ENCODE assay signal across 27 mouse cellular contexts in the genomic region with DNA sequence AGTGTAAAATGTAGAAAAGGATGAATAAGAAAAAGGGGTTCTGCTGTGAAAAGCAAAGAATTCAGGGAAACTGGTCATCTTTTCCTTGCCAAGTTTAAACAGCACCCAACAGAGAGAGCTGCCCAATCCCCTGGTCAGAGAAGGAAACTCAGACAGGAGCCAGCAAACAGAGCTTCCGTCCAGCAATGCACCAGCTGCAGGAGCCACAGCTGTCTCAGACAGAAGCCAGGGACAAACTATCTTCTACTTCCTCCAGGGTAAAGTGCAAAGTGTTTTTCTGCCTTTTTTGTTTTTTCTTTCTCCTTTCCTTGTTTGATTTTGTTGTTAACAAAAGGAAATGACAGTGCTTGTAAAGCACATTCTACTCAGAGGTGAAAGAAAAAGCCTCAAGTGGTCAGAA.
DNase-seq lines count a peak whose midpoint lies in the region; ATAC-seq and TF ChIP-seq lines count a peak whose summit lies in the region.
"Had no signal": no experiment of that assay in that cellular context is flagged by ENCODE, and none has a peak within 500 bp of the region (broad histone marks: within the 10 kb centered on the region; RNA-seq: fewer than 3 reads in every experiment).

No protein-coding gene starts in this region.

- no peak overlapping the region for H3K27ac ChIP-seq in kidney, embryonic 16.5 days (ENCODE audit: low read length)
- no peak overlapping the region for H3K27ac ChIP-seq in lung, embryonic 14.5 days (ENCODE audit: low read depth)
- H3K27ac ChIP-seq: embryonic facial prominence, embryonic 10.5 days; embryonic facial prominence, embryonic 15.5 days; forebrain, embryonic 12.5 days; hindbrain, embryonic 13.5 days; layer of hippocampus, adult 2 months; liver, embryonic 13.5 days; macrophage; midbrain, embryonic 13.5 days; neural tube, embryonic 13.5 days; stomach, postnatal 0 days had no signal

- no peak for TF ChIP-seq CTCF in lung, embryonic 14.5 days (IDR thresholded peaks at IDR 0.05; ENCODE audit: low read depth)
- TF ChIP-seq CTCF in lung, adult 2 months (IDR thresholded peaks at IDR 0.05; ENCODE audit: insufficient read depth, low read length): no peak

- H3K4me1 ChIP-seq in kidney, embryonic 16.5 days (ENCODE audit: insufficient read depth, low read length): no peaks in the 10 kb centered on the region
- no peaks in the 10 kb centered on the region for H3K4me1 ChIP-seq in lung, embryonic 14.5 days (ENCODE audit: insufficient read depth)
- no peaks in the 10 kb centered on the region for H3K4me1 ChIP-seq in lung, adult 2 months (ENCODE audit: control insufficient read depth, insufficient read depth, low read length)
- H3K4me1 ChIP-seq: embryonic facial prominence, embryonic 10.5 days; embryonic facial prominence, embryonic 15.5 days; forebrain, embryonic 12.5 days; hindbrain, embryonic 13.5 days; liver, embryonic 13.5 days; midbrain, embryonic 13.5 days; neural tube, embryonic 13.5 days had no signal

- no peaks in the 10 kb centered on the region for H3K36me3 ChIP-seq in kidney, embryonic 16.5 days (ENCODE audit: insufficient read depth, low read length)
- H3K36me3 ChIP-seq in lung, embryonic 14.5 days (ENCODE audit: insufficient read depth): no peaks in the 10 kb centered on the region
- H3K36me3 ChIP-seq: embryonic facial prominence, embryonic 10.5 days; embryonic facial prominence, embryonic 15.5 days; forebrain, embryonic 12.5 days; hindbrain, embryonic 13.5 days; liver, embryonic 13.5 days; midbrain, embryonic 13.5 days; neural tube, embryonic 13.5 days had no signal

- H3K27me3 ChIP-seq in kidney, embryonic 16.5 days (ENCODE audit: insufficient read depth, low read length): no peaks in the 10 kb centered on the region
- no peaks in the 10 kb centered on the region for H3K27me3 ChIP-seq in lung, embryonic 14.5 days (ENCODE audit: insufficient read depth, low read length)
- H3K27me3 ChIP-seq: embryonic facial prominence, embryonic 15.5 days; forebrain, embryonic 12.5 days; hindbrain, embryonic 13.5 days; liver, embryonic 13.5 days; midbrain, embryonic 13.5 days; neural tube, embryonic 13.5 days had no signal

- TF ChIP-seq POLR2A in lung, adult 2 months (IDR thresholded peaks at IDR 0.05; ENCODE audit: borderline replicate concordance, extremely low read depth, low read depth, low read length): no peak

- DNase-seq in heart, adult 8-10 months (ENCODE audit: low spot score): peak; percentile 1
- no peak for DNase-seq in heart, postnatal 36 days
- DNase-seq in kidney, postnatal 10 days: peak; percentile 19
- peak; percentile 1 for DNase-seq in lung, embryonic 14.5 days
- DNase-seq in lung, adult 2 months: no peak
- DNase-seq: B cell, adult 2 months; cerebellum, adult 8-10 months; cerebellum, postnatal 25 days; forebrain, postnatal 0 days; gastrocnemius, postnatal 14 days; left cerebral cortex, postnatal 4 days; liver, embryonic 13.5 days; lung, adult 18-20 months; right cerebral cortex, postnatal 4 days; thymus, adult 18-20 months; thymus, postnatal 25 days had no signal

- no peaks in the 10 kb centered on the region for H3K9me3 ChIP-seq in kidney, embryonic 16.5 days (ENCODE audit: low read length)
- H3K9me3 ChIP-seq in lung, embryonic 14.5 days (ENCODE audit: low read depth, low read length): no peaks in the 10 kb centered on the region
- H3K9me3 ChIP-seq: embryonic facial prominence, embryonic 10.5 days; embryonic facial prominence, embryonic 15.5 days; forebrain, embryonic 12.5 days; hindbrain, embryonic 13.5 days; liver, embryonic 13.5 days; midbrain, embryonic 13.5 days; neural tube, embryonic 13.5 days had no signal

- H3K4me2 ChIP-seq in kidney, embryonic 16.5 days (replicated peaks; ENCODE audit: low read depth, low read length): no peak overlapping the region
- H3K4me2 ChIP-seq in lung, embryonic 14.5 days: no peak overlapping the region
- H3K4me2 ChIP-seq: embryonic facial prominence, embryonic 15.5 days; forebrain, embryonic 12.5 days; hindbrain, embryonic 13.5 days; liver, embryonic 13.5 days; midbrain, embryonic 13.5 days; neural tube, embryonic 13.5 days had no signal

- no peak for ATAC-seq in kidney, embryonic 16.5 days (ENCODE audit: low FRiP score, low TSS enrichment)
- no peak for ATAC-seq in lung, embryonic 14.5 days (ENCODE audit: insufficient read depth)
- ATAC-seq: forebrain, postnatal 0 days; intestine, embryonic 16.5 days; midbrain, embryonic 13.5 days had no signal

- no peak overlapping the region for H3K4me3 ChIP-seq in kidney, embryonic 16.5 days (ENCODE audit: low read length)
- no peak overlapping the region for H3K4me3 ChIP-seq in lung, embryonic 14.5 days (ENCODE audit: low read depth, low read length)
- H3K4me3 ChIP-seq in lung, adult 2 months (replicated peaks; ENCODE audit: extremely low read depth, low read depth, low read length): no peak overlapping the region
- H3K4me3 ChIP-seq: embryonic facial prominence, embryonic 10.5 days; embryonic facial prominence, embryonic 15.5 days; forebrain, embryonic 12.5 days; hindbrain, embryonic 13.5 days; layer of hippocampus, adult 2 months; liver, embryonic 13.5 days; midbrain, embryonic 13.5 days; neural tube, embryonic 13.5 days had no signal

- no peak overlapping the region for H3K9ac ChIP-seq in kidney, embryonic 16.5 days (replicated peaks; ENCODE audit: low read length)
- no peak overlapping the region for H3K9ac ChIP-seq in lung, embryonic 14.5 days
- H3K9ac ChIP-seq: embryonic facial prominence, embryonic 15.5 days; forebrain, embryonic 12.5 days; forebrain, postnatal 0 days; hindbrain, embryonic 13.5 days; liver, embryonic 13.5 days; midbrain, embryonic 13.5 days; neural tube, embryonic 13.5 days had no signal

- WGBS in kidney, embryonic 16.5 days: 38% methylated on average over 1 of the region's 1 CpGs
- WGBS in lung, embryonic 14.5 days: 31% methylated on average over 1 of the region's 1 CpGs
- 45% methylated on average over 1 of the region's 1 CpGs for WGBS in lung, adult 2 months

- intact Hi-C loops in heart, postnatal 36 days (cut with DNase I): loop anchor here (5.0 to 10.0 kb wide), 2 partner anchors 337 to 424 kb away; no protein-coding TSS in a partner anchor

Comparison
In these comparisons a context has a peak if more than half of its experiments do, and no peak if none do; other contexts are left out.
1. DNase-seq: peak in heart, adult 8-10 months (single experiment), kidney, postnatal 10 days (single experiment) and lung, embryonic 14.5 days (single experiment); none in heart, postnatal 36 days (0 of 2) and lung, adult 2 months (single experiment).